Mouse (Mus musculus) kidney, postnatal 0 days (tissue): Measurements from ENCODE around the gene Dusp5. TPM values are rescaled to one million over a fixed set of nuclear protein-coding genes. Genes with fewer than 3 reads are reported as not detected.

ENCODE experiments used
- ATAC-seq: fragments of 200-750 bp; cut with Nextera tagmentation; replicated peaks from 2 replicates; pipeline ENCODE4 v1.8.0; 2017; ENCODE audit warnings: low read depth, moderate number of reproducible peaks, moderate TSS enrichment, moderate library complexity; ENCODE audit not compliant: low FRiP score
- DNase-seq: peaks from one replicate; pipeline ENCODE4 v3.0.0-alpha.2; 2016; ENCODE audit warnings: low spot score
- H3K27ac ChIP-seq: fragments of 300-500 bp; sonication (generic); 2 replicates; pipeline ENCODE4 v1.5.1; 2014; ENCODE audit warnings: mild to moderate bottlenecking
- H3K27me3 ChIP-seq: fragments of 300-500 bp; sonication (generic); 2 replicates; pipeline ENCODE4 v1.6.1; 2014; ENCODE audit warnings: low read length, mixed read lengths; ENCODE audit not compliant: insufficient read depth
- H3K36me3 ChIP-seq: fragments of 300-500 bp; sonication (generic); 2 replicates; pipeline ENCODE4 v1.6.1; 2014; ENCODE audit warnings: low read length, mixed read lengths; ENCODE audit not compliant: insufficient read depth
- H3K4me1 ChIP-seq: fragments of 300-500 bp; sonication (generic); replicated peaks from 2 replicates; pipeline ENCODE4 v1.6.1; 2014; ENCODE audit warnings: antibody characterized with exemption, low read length, mixed read lengths; ENCODE audit not compliant: insufficient read depth
- H3K4me2 ChIP-seq: fragments of 300-500 bp; sonication (generic); 2 replicates; pipeline ENCODE4 v1.6.1; 2014; ENCODE audit warnings: mild to moderate bottlenecking, low read length, moderate library complexity, mixed read lengths
- H3K4me3 ChIP-seq: fragments of 300-500 bp; sonication (generic); replicated peaks from 2 replicates; pipeline ENCODE4 v1.5.1; 2014; ENCODE audit warnings: low read depth, low read length
- H3K9ac ChIP-seq: fragments of 300-500 bp; sonication (generic); 2 replicates; pipeline ENCODE4 v1.6.1; 2014; ENCODE audit warnings: low read depth, low read length
- H3K9me3 ChIP-seq: fragments of 300-500 bp; sonication (generic); replicated peaks from 2 replicates; pipeline ENCODE4 v1.6.1; 2016; ENCODE audit warnings: low read length, inconsistent platforms, mixed read lengths
- CTCF ChIP-seq: IDR thresholded peaks from 2 replicates; pipeline ENCODE4 v1.5.1; 2016; ENCODE audit warnings: antibody characterized with exemption, low read depth, mild to moderate bottlenecking, moderate library complexity
- whole genome bisulfite sequencing: fragments of 180-500 bp; shearing (Covaris S2); extraction: QIAGEN DNeasy Blood & Tissue Kit; methylation state at CpG from one replicate; pipeline ENCODE4 v1.1.7; 2014; 5-methylcytosine and 5-hydroxymethylcytosine counted together
- polyA plus RNA-seq: library from polyadenylated mRNA; unstranded; fragments of >200 nt; fragmentation: Nextera tagmentation; extraction: Ambion mirVana; gene quantifications from 2 replicates; pipeline ENCODE4 v1.2.1, GENCODE M21; 2015

Dusp5 gene
- polyA plus RNA-seq = 8.1 and 8.7 TPM in 2 replicates

- no peaks in the 10 kb centered on the region for H3K36me3 ChIP-seq
- no peaks in the 10 kb centered on the region for H3K9me3 ChIP-seq
- H3K4me1 ChIP-seq = peaks cover 21% of the 10 kb centered on the region
- peak within 1 kb of the TSS; percentile 61 for H3K4me3 ChIP-seq
- H3K27me3 ChIP-seq = no peaks in the 10 kb centered on the region
- peak within 1 kb of the TSS; percentile 74 for H3K4me2 ChIP-seq
- peak within 1 kb of the TSS; percentile 37; the same call in 1 of the 2 replicates for H3K27ac ChIP-seq
- peak; percentile 97 for DNase-seq
- H3K9ac ChIP-seq = peak within 1 kb of the TSS; percentile 71
- WGBS = under 1% methylated on average over 73 of the region's 84 CpGs
- peak; percentile 14; the same call in 1 of the 2 replicates for TF ChIP-seq CTCF
- peak; percentile 91 for ATAC-seq
Observed at GRCm38 (mm10) chr19:53528752-53529454, at the start of gene Dusp5. Dusp5 (plus strand) TSS chr19:53529109.

GRCm38 (mm10) chr19:53479590-53479989 is 49.3 kb upstream of the Dusp5 start:
- no peak for ATAC-seq
- Histone ChIP-seq H3K9me3 (no peaks in the 10 kb centered on the region), H3K36me3 (no peaks in the 10 kb centered on the region), H3K27ac (no peak overlapping the region), H3K4me3 (no peak overlapping the region), H3K4me2 (no peak overlapping the region), H3K27me3 (no peaks in the 10 kb centered on the region), H3K9ac (no peak overlapping the region), H3K4me1 (no peaks in the 10 kb centered on the region)
- 75% methylated on average over 8 of the region's 8 CpGs for WGBS
- no peak for DNase-seq
- no peak for TF ChIP-seq CTCF

GRCm38 (mm10) chr19:53482093-53482492 is 46.8 kb upstream of the Dusp5 start:
- 76% methylated on average over 6 of the region's 6 CpGs for WGBS
- Histone ChIP-seq H3K4me1 (no peaks in the 10 kb centered on the region), H3K27me3 (no peaks in the 10 kb centered on the region), H3K27ac (no peak overlapping the region), H3K4me2 (no peak overlapping the region), H3K9me3 (no peaks in the 10 kb centered on the region), H3K4me3 (no peak overlapping the region), H3K36me3 (no peaks in the 10 kb centered on the region), H3K9ac (no peak overlapping the region)
- ATAC-seq (no peak), DNase-seq (no peak)
- TF ChIP-seq CTCF = no peak

- no peak overlapping the region for H3K4me3 ChIP-seq
- no peak for TF ChIP-seq CTCF
- 61% methylated on average over 5 of the region's 5 CpGs for WGBS
- ATAC-seq (no peak; the same call in 1 of the 2 replicates), DNase-seq (peak; percentile 76)
- no peaks in the 10 kb centered on the region for H3K27me3 ChIP-seq
- no peak overlapping the region for H3K9ac ChIP-seq
- no peaks in the 10 kb centered on the region for H3K9me3 ChIP-seq
- H3K4me1 ChIP-seq = no peaks in the 10 kb centered on the region
- no peak overlapping the region for H3K4me2 ChIP-seq
- H3K36me3 ChIP-seq = no peaks in the 10 kb centered on the region
- H3K27ac ChIP-seq = no peak overlapping the region
Observed at GRCm38 (mm10) chr19:53482527-53482926, 46.4 kb upstream of the Dusp5 start.

- Histone ChIP-seq H3K9ac (no peak overlapping the region), H3K36me3 (no peaks in the 10 kb centered on the region), H3K27me3 (no peaks in the 10 kb centered on the region), H3K9me3 (no peaks in the 10 kb centered on the region), H3K4me1 (no peaks in the 10 kb centered on the region), H3K27ac (no peak overlapping the region), H3K4me2 (no peak overlapping the region), H3K4me3 (no peak overlapping the region)
- DNase-seq (no peak), ATAC-seq (no peak)
- 91% methylated on average over 8 of the region's 8 CpGs for WGBS
- no peak for TF ChIP-seq CTCF
Observed at GRCm38 (mm10) chr19:53483984-53484383, 44.9 kb upstream of the Dusp5 start.

GRCm38 (mm10) chr19:53484918-53485317 is 44.0 kb upstream of the Dusp5 start:
- no peak for DNase-seq
- no peaks in the 10 kb centered on the region for H3K9me3 ChIP-seq
- no peak for ATAC-seq
- H3K27ac ChIP-seq = no peak overlapping the region
- H3K27me3 ChIP-seq = no peaks in the 10 kb centered on the region
- no peaks in the 10 kb centered on the region for H3K36me3 ChIP-seq
- no peak overlapping the region for H3K9ac ChIP-seq
- no peak overlapping the region for H3K4me2 ChIP-seq
- H3K4me1 ChIP-seq = no peaks in the 10 kb centered on the region
- no peak overlapping the region for H3K4me3 ChIP-seq
- no peak for TF ChIP-seq CTCF
- WGBS = 80% methylated on average over 3 of the region's 3 CpGs
